Mouse (Mus musculus) hindbrain, embryonic 16.5 days (tissue): Measurements from ENCODE around the gene Nup107. TPM values are rescaled to one million over a fixed set of nuclear protein-coding genes. Genes with fewer than 3 reads are reported as not detected.
"Not testable (repeated sequence)": the region's sequence is repeated elsewhere in the genome, so short reads cannot be mapped to it uniquely, and the experiment has no call there.

Experiments used
- ATAC-seq: fragments of 200-750 bp; cut with Nextera tagmentation; 2 replicates; pipeline ENCODE4 v1.8.0; 2017; ENCODE audit warnings: moderate TSS enrichment, moderate library complexity
- H3K27ac ChIP-seq: fragments of 300-500 bp; sonication (generic); 2 replicates; pipeline ENCODE4 v1.5.1; 2014; ENCODE audit warnings: low read depth, mild to moderate bottlenecking, control low read depth, low read length, moderate library complexity
- H3K27me3 ChIP-seq: fragments of 300-500 bp; sonication (generic); replicated peaks from 2 replicates; pipeline ENCODE4 v1.6.1; 2014; ENCODE audit warnings: low read length; ENCODE audit not compliant: control insufficient read depth, insufficient read depth
- H3K36me3 ChIP-seq: fragments of 300-500 bp; sonication (generic); 2 replicates; pipeline ENCODE4 v1.6.1; 2014; ENCODE audit warnings: mild to moderate bottlenecking, low read length, moderate library complexity, mixed read lengths; ENCODE audit not compliant: control insufficient read depth, insufficient read depth
- H3K4me1 ChIP-seq: fragments of 300-500 bp; sonication (generic); 2 replicates; pipeline ENCODE4 v1.6.1; 2014; ENCODE audit warnings: low read depth, low read length; ENCODE audit not compliant: control insufficient read depth, insufficient read depth
- H3K4me2 ChIP-seq: fragments of 300-500 bp; sonication (generic); 2 replicates; pipeline ENCODE4 v1.6.1; 2014; ENCODE audit warnings: mild to moderate bottlenecking, low read length, control low read depth, moderate library complexity
- H3K4me3 ChIP-seq: fragments of 300-500 bp; sonication (generic); 2 replicates; pipeline ENCODE4 v1.5.1; 2014; ENCODE audit warnings: mild to moderate bottlenecking, low read length, control low read depth, moderate library complexity
- H3K9ac ChIP-seq: fragments of 300-500 bp; sonication (generic); 2 replicates; pipeline ENCODE4 v1.6.1; 2014; ENCODE audit warnings: low read depth, mild to moderate bottlenecking, control low read depth, low read length, moderate library complexity
- H3K9me3 ChIP-seq: fragments of 300-500 bp; sonication (generic); 2 replicates; pipeline ENCODE4 v1.6.1; 2014; ENCODE audit warnings: mild to moderate bottlenecking, low read length, moderate library complexity; ENCODE audit not compliant: control insufficient read depth
- WGBS: fragments of 180-500 bp; shearing (Covaris S2); extraction: QIAGEN DNeasy Blood & Tissue Kit; methylation state at CpG from one replicate; pipeline ENCODE4 v1.1.7; 2014; 5-methylcytosine and 5-hydroxymethylcytosine counted together
- polyA plus RNA-seq: library from polyadenylated mRNA; unstranded; fragments of >200 nt; fragmentation: Nextera tagmentation; extraction: Ambion mirVana; gene quantifications from 2 replicates; pipeline ENCODE4 v1.2.1, GENCODE M21; 2015

Nup107 gene
- polyA plus RNA-seq, 1 experiment from 2014 or later = 32.0 TPM

GRCm38 (mm10) chr10:117724136-117724718 lies 68.3 kb downstream of the Nup107 start:
- ATAC-seq = no peak
- Histone ChIP-seq H3K27ac (no peak overlapping the region), H3K4me3 (no peak overlapping the region), H3K4me1 (no peaks in the 10 kb centered on the region), H3K36me3 (no peaks in the 10 kb centered on the region), H3K9me3 (no peaks in the 10 kb centered on the region), H3K4me2 (no peak overlapping the region), H3K27me3 (no peaks in the 10 kb centered on the region), H3K9ac (no peak overlapping the region)
- 76% methylated on average over 5 of the region's 5 CpGs for WGBS

- H3K27ac ChIP-seq = peak overlapping the region; percentile 34; the same call in 1 of the 2 replicates
- WGBS = 64% methylated on average over 19 of the region's 19 CpGs
- no peak overlapping the region for H3K4me3 ChIP-seq
- no peak overlapping the region for H3K9ac ChIP-seq
- no peaks in the 10 kb centered on the region for H3K36me3 ChIP-seq
- no peak for ATAC-seq
- H3K4me1 ChIP-seq = no peaks in the 10 kb centered on the region
- H3K9me3 ChIP-seq = no peaks in the 10 kb centered on the region
- H3K27me3 ChIP-seq = no peaks in the 10 kb centered on the region
- H3K4me2 ChIP-seq = no peak overlapping the region
These were observed 74.1 kb downstream of the Nup107 start for GRCm38 (mm10) chr10:117718161-117719119.

GRCm38 (mm10) chr10:117717583-117717982 lies 74.9 kb downstream of the Nup107 start:
- Histone ChIP-seq H3K4me1 (no peaks in the 10 kb centered on the region), H3K4me3 (no peak overlapping the region), H3K36me3 (no peaks in the 10 kb centered on the region), H3K9me3 (no peaks in the 10 kb centered on the region), H3K4me2 (no peak overlapping the region), H3K9ac (no peak overlapping the region), H3K27ac (no peak overlapping the region), H3K27me3 (no peaks in the 10 kb centered on the region)
- no peak for ATAC-seq
- WGBS = 18% methylated on average over 4 of the region's 4 CpGs

GRCm38 (mm10) chr10:117716686-117717085 lies 75.8 kb downstream of the Nup107 start:
- Histone ChIP-seq H3K9me3 (no peaks in the 10 kb centered on the region), H3K27me3 (no peaks in the 10 kb centered on the region), H3K36me3 (no peaks in the 10 kb centered on the region), H3K4me1 (no peaks in the 10 kb centered on the region), H3K4me2 (no peak overlapping the region), H3K9ac (no peak overlapping the region), H3K27ac (no peak overlapping the region), H3K4me3 (no peak overlapping the region)
- WGBS = 86% methylated on average over 3 of the region's 3 CpGs
- no peak for ATAC-seq

GRCm38 (mm10) chr10:117715654-117716053 lies 76.9 kb downstream of the Nup107 start:
- H3K9me3 ChIP-seq, H3K27ac ChIP-seq, H3K4me2 ChIP-seq, H3K4me1 ChIP-seq, H3K27me3 ChIP-seq, H3K9ac ChIP-seq, ATAC-seq, H3K4me3 ChIP-seq, H3K36me3 ChIP-seq: not testable (repeated sequence)
- 97% methylated on average over 1 of the region's 1 CpGs for WGBS

GRCm38 (mm10) chr10:117714928-117715500 lies 77.5 kb downstream of the Nup107 start:
- Histone ChIP-seq H3K27me3 (no peaks in the 10 kb centered on the region), H3K36me3 (no peaks in the 10 kb centered on the region), H3K4me2 (no peak overlapping the region), H3K4me3 (no peak overlapping the region), H3K27ac (no peak overlapping the region), H3K9ac (no peak overlapping the region), H3K9me3 (no peaks in the 10 kb centered on the region), H3K4me1 (peaks cover 5% of the 10 kb centered on the region)
- ATAC-seq = no peak
- WGBS = 84% methylated on average over 4 of the region's 4 CpGs

GRCm38 (mm10) chr10:117714048-117714545 lies 78.4 kb downstream of the Nup107 start:
- Histone ChIP-seq H3K4me1 (peaks cover 8% of the 10 kb centered on the region), H3K36me3 (no peaks in the 10 kb centered on the region), H3K4me3 (no peak overlapping the region), H3K27ac (no peak overlapping the region), H3K9ac (no peak overlapping the region), H3K4me2 (no peak overlapping the region), H3K9me3 (no peaks in the 10 kb centered on the region), H3K27me3 (no peaks in the 10 kb centered on the region)
- 91% methylated on average over 3 of the region's 3 CpGs for WGBS
- ATAC-seq = no peak

- Histone ChIP-seq H3K9me3 (no peaks in the 10 kb centered on the region), H3K9ac (no peak overlapping the region), H3K36me3 (no peaks in the 10 kb centered on the region), H3K4me1 (peaks cover 13% of the 10 kb centered on the region), H3K4me2 (no peak overlapping the region), H3K27ac (no peak overlapping the region), H3K4me3 (no peak overlapping the region), H3K27me3 (no peaks in the 10 kb centered on the region)
- ATAC-seq = no peak
- 96% methylated on average over 8 of the region's 8 CpGs for WGBS
These were observed 79.0 kb downstream of the Nup107 start for GRCm38 (mm10) chr10:117713466-117713865.

GRCm38 (mm10) chr10:117712871-117713270 lies 79.6 kb downstream of the Nup107 start:
- no peak for ATAC-seq
- WGBS = 94% methylated on average over 9 of the region's 9 CpGs
- H3K9ac ChIP-seq = no peak overlapping the region

More at GRCm38 (mm10) chr10:117712871-117713270, 79.6 kb downstream of the Nup107 start:
- H3K36me3 ChIP-seq = no peaks in the 10 kb centered on the region
- no peak overlapping the region for H3K27ac ChIP-seq
- H3K4me1 ChIP-seq = peaks cover 13% of the 10 kb centered on the region
- H3K4me2 ChIP-seq = no peak overlapping the region
- H3K27me3 ChIP-seq = no peaks in the 10 kb centered on the region
- no peaks in the 10 kb centered on the region for H3K9me3 ChIP-seq
- no peak overlapping the region for H3K4me3 ChIP-seq
